Comparison of ENCODE assay signal across 10 mouse cellular contexts in genomic region chr11:100745085-100745484, GRCm38 (mm10). TPM values are rescaled to one million over a fixed set of nuclear protein-coding genes. Genes with fewer than 3 reads are reported as not detected.
DNase-seq lines count a peak whose midpoint lies in the region; ATAC-seq and TF ChIP-seq lines count a peak whose summit lies in the region.
"Had no signal": no experiment of that assay in that cellular context is flagged by ENCODE, and none has a peak within 500 bp of the region (broad histone marks: within the 10 kb centered on the region; RNA-seq: fewer than 3 reads in every experiment).

No protein-coding gene starts in this region.

- 13% methylated on average over 6 of the region's 6 CpGs for WGBS in stomach, embryonic 14.5 days

- H3K9me3 ChIP-seq in stomach, embryonic 14.5 days (ENCODE audit: control insufficient read depth, low read depth, low read length): no peaks in the 10 kb centered on the region
- H3K9me3 ChIP-seq: embryonic facial prominence, embryonic 15.5 days; megakaryocyte, embryonic 14.5 days had no signal

- no peak overlapping the region for H3K27ac ChIP-seq in layer of hippocampus, adult 2 months
- H3K27ac ChIP-seq in stomach, embryonic 14.5 days (ENCODE audit: low read length): no peak overlapping the region
- H3K27ac ChIP-seq: embryonic facial prominence, embryonic 15.5 days had no signal

- no peak overlapping the region for H3K4me3 ChIP-seq in layer of hippocampus, adult 2 months
- H3K4me3 ChIP-seq in stomach, embryonic 14.5 days (ENCODE audit: low read depth, low read length): no peak overlapping the region
- H3K4me3 ChIP-seq: embryonic facial prominence, embryonic 15.5 days; megakaryocyte, embryonic 14.5 days had no signal

- H3K4me1 ChIP-seq in stomach, embryonic 14.5 days (ENCODE audit: control insufficient read depth, insufficient read depth, low read length): no peaks in the 10 kb centered on the region
- H3K4me1 ChIP-seq: embryonic facial prominence, embryonic 15.5 days had no signal

- peak in 1 of 2 experiments; percentile 57 for DNase-seq in layer of hippocampus, adult 2 months (ENCODE audit: low spot score in 2 of 2)
- DNase-seq in layer of hippocampus, adult 9-11 months: no peak
- peak; percentile 84 for DNase-seq in ES-CJ7 (ENCODE audit: low read depth, low spot score)
- peak; percentile 52 for DNase-seq in cerebellum, adult 11-12 months
- no peak for DNase-seq in frontal cortex, postnatal 14 days (ENCODE audit: low spot score in 2 of 2)

- no peak overlapping the region for H3K4me2 ChIP-seq in stomach, embryonic 14.5 days (replicated peaks; ENCODE audit: low read depth, low read length)
- H3K4me2 ChIP-seq: embryonic facial prominence, embryonic 15.5 days had no signal

- H3K36me3 ChIP-seq in stomach, embryonic 14.5 days (ENCODE audit: control insufficient read depth, insufficient read depth, low read length): no peaks in the 10 kb centered on the region
- H3K36me3 ChIP-seq: embryonic facial prominence, embryonic 15.5 days had no signal

- ATAC-seq in granulocyte monocyte progenitor cell, adult 5-6 weeks (replicated peaks; ENCODE audit: poor library complexity, severe bottlenecking): peak; percentile 67
- ATAC-seq in megakaryocyte-erythroid progenitor cell, adult 5-6 weeks (replicated peaks; ENCODE audit: low FRiP score, low TSS enrichment, poor library complexity, severe bottlenecking): peak; percentile 69
- peak; percentile 66; the same call in 1 of the 2 replicates for ATAC-seq in stomach, embryonic 14.5 days (ENCODE audit: insufficient number of reproducible peaks, insufficient read depth, low FRiP score, low read depth)

- no peak overlapping the region for H3K9ac ChIP-seq in stomach, embryonic 14.5 days (replicated peaks; ENCODE audit: low read depth, low read length)
- H3K9ac ChIP-seq: embryonic facial prominence, embryonic 15.5 days had no signal

- TF ChIP-seq CTCF in layer of hippocampus, adult 2 months (conservative IDR thresholded peaks at IDR 0.05): peak; percentile 81

- H3K27me3 ChIP-seq in stomach, embryonic 14.5 days (ENCODE audit: control insufficient read depth, insufficient read depth, low read length): no peaks in the 10 kb centered on the region

RNA-seq across cellular contexts. Expression of gene Rab5c, which starts 7.1 kb away (rescaled TPM):
- total RNA-seq in layer of hippocampus, adult 2 months (2021): 100 to 1,000 TPM; 137 to 148 TPM
- 116 and 132 TPM in 2 replicates for total RNA-seq in granulocyte monocyte progenitor cell, adult 5-6 weeks (2014; fragmentation: Nextera tagmentation)
- total RNA-seq in granulocyte monocyte progenitor cell, adult 5-6 weeks (2017): 103 and 113 TPM in 2 replicates
- total RNA-seq in megakaryocyte-erythroid progenitor cell, adult 5-6 weeks (2014; fragmentation: Nextera tagmentation): 77.5 and 147 TPM in 2 replicates
- total RNA-seq in megakaryocyte-erythroid progenitor cell, adult 5-6 weeks (2017): 81.5 and 95.4 TPM in 2 replicates
- 55.5 and 65.7 TPM in 2 replicates for polyA plus RNA-seq in stomach, embryonic 14.5 days (2014; fragmentation: Nextera tagmentation; extraction: Ambion mirVana)

RNA-seq across cellular contexts. Expression of gene Kcnh4, which starts 14.7 kb away (rescaled TPM):
- 1 to 10 TPM; 1.8 to 2.8 TPM for total RNA-seq in layer of hippocampus, adult 2 months (2021)
- total RNA-seq in granulocyte monocyte progenitor cell, adult 5-6 weeks (2014; fragmentation: Nextera tagmentation): not detected in 2 replicates
- total RNA-seq in granulocyte monocyte progenitor cell, adult 5-6 weeks (2017): not detected in 2 replicates
- 0.57 TPM in 1 of 2 replicates, not detected in the other for total RNA-seq in megakaryocyte-erythroid progenitor cell, adult 5-6 weeks (2014; fragmentation: Nextera tagmentation)
- not detected in 2 replicates for total RNA-seq in megakaryocyte-erythroid progenitor cell, adult 5-6 weeks (2017)
- 0.25 and 0.48 TPM in 2 replicates for polyA plus RNA-seq in stomach, embryonic 14.5 days (2014; fragmentation: Nextera tagmentation; extraction: Ambion mirVana)

RNA-seq across cellular contexts. Expression of gene Hcrt, which starts 17.6 kb away (rescaled TPM):
- not detected for total RNA-seq in layer of hippocampus, adult 2 months (2021)
- not detected in 2 replicates for total RNA-seq in granulocyte monocyte progenitor cell, adult 5-6 weeks (2014; fragmentation: Nextera tagmentation)
- not detected in 2 replicates for total RNA-seq in granulocyte monocyte progenitor cell, adult 5-6 weeks (2017)
- total RNA-seq in megakaryocyte-erythroid progenitor cell, adult 5-6 weeks (2014; fragmentation: Nextera tagmentation): not detected in 2 replicates
- total RNA-seq in megakaryocyte-erythroid progenitor cell, adult 5-6 weeks (2017): not detected in 2 replicates
- polyA plus RNA-seq in stomach, embryonic 14.5 days (2014; fragmentation: Nextera tagmentation; extraction: Ambion mirVana): not detected in 2 replicates
- polyA plus RNA-seq: embryonic facial prominence, embryonic 15.5 days had no signal

RNA-seq across cellular contexts. Expression of gene Ghdc, which starts 25.7 kb away (rescaled TPM):
- 1 to 10 TPM; 4.3 to 5.2 TPM for total RNA-seq in layer of hippocampus, adult 2 months (2021)
- 1.8 and 1.9 TPM in 2 replicates for total RNA-seq in granulocyte monocyte progenitor cell, adult 5-6 weeks (2014; fragmentation: Nextera tagmentation)
- total RNA-seq in granulocyte monocyte progenitor cell, adult 5-6 weeks (2017): 3.1 and 3.4 TPM in 2 replicates
- total RNA-seq in megakaryocyte-erythroid progenitor cell, adult 5-6 weeks (2014; fragmentation: Nextera tagmentation): 1.5 and 8.0 TPM in 2 replicates
- 1.3 and 1.7 TPM in 2 replicates for total RNA-seq in megakaryocyte-erythroid progenitor cell, adult 5-6 weeks (2017)
- 3.3 and 3.8 TPM in 2 replicates for polyA plus RNA-seq in stomach, embryonic 14.5 days (2014; fragmentation: Nextera tagmentation; extraction: Ambion mirVana)

RNA-seq across cellular contexts. Expression of gene Hspb9, which starts 31.4 kb away (rescaled TPM):
- total RNA-seq in layer of hippocampus, adult 2 months (2021): not detected
- total RNA-seq in granulocyte monocyte progenitor cell, adult 5-6 weeks (2014; fragmentation: Nextera tagmentation): not detected in 2 replicates
- not detected in 2 replicates for total RNA-seq in granulocyte monocyte progenitor cell, adult 5-6 weeks (2017)
- total RNA-seq in megakaryocyte-erythroid progenitor cell, adult 5-6 weeks (2014; fragmentation: Nextera tagmentation): not detected in 2 replicates
- total RNA-seq in megakaryocyte-erythroid progenitor cell, adult 5-6 weeks (2017): not detected in 2 replicates
- 0.41 and 0.56 TPM in 2 replicates for polyA plus RNA-seq in stomach, embryonic 14.5 days (2014; fragmentation: Nextera tagmentation; extraction: Ambion mirVana)
- polyA plus RNA-seq: embryonic facial prominence, embryonic 15.5 days had no signal

Comparison
In these comparisons a context has a peak if more than half of its experiments do, and no peak if none do; other contexts are left out.
1. DNase-seq: peak in ES-CJ7 (single experiment) and cerebellum, adult 11-12 months (single experiment); none in layer of hippocampus, adult 9-11 months (single experiment) and frontal cortex, postnatal 14 days (0 of 2).
2. Peak in every context shown above with its lines, with median percentiles within 50 percentile points of each other: ATAC-seq.